Mouse (Mus musculus) lung, embryonic 15.5 days (tissue): ENCODE measurements at regions not wholly inside any gene's neighbourhood (a gene's known extent, or its start where the extent isn't known, plus 50 kb on each side); places are given as distances from the start of the nearest gene placed in this dataset.

Experiments used
- ATAC-seq: fragments of 200-750 bp; cut with Nextera tagmentation; 2 replicates; pipeline ENCODE4 v1.8.0; 2017; ENCODE audit warnings: moderate number of reproducible peaks, borderline replicate concordance; ENCODE audit not compliant: low FRiP score, low TSS enrichment; ENCODE audit errors: extremely low read depth
- H3K27ac ChIP-seq: fragments of 300-500 bp; sonication (generic); 2 replicates; pipeline ENCODE4 v1.5.1; 2015; ENCODE audit warnings: moderate library complexity, mild to moderate bottlenecking, inconsistent platforms
- H3K27me3 ChIP-seq: fragments of 300-500 bp; sonication (generic); 2 replicates; pipeline ENCODE4 v1.6.1; 2015; ENCODE audit warnings: inconsistent platforms
- H3K36me3 ChIP-seq: fragments of 300-500 bp; sonication (generic); 2 replicates; pipeline ENCODE4 v1.6.1; 2015; ENCODE audit warnings: inconsistent platforms
- H3K4me1 ChIP-seq: fragments of 300-500 bp; sonication (generic); 2 replicates; pipeline ENCODE4 v1.6.1; 2015; ENCODE audit warnings: inconsistent platforms
- H3K4me2 ChIP-seq: fragments of 300-500 bp; sonication (generic); 2 replicates; pipeline ENCODE4 v1.6.1; 2015; ENCODE audit warnings: inconsistent platforms, mild to moderate bottlenecking, moderate library complexity
- H3K4me3 ChIP-seq: fragments of 300-500 bp; sonication (generic); 2 replicates; pipeline ENCODE4 v1.5.1; 2015; ENCODE audit warnings: mild to moderate bottlenecking, inconsistent platforms
- H3K9ac ChIP-seq: fragments of 300-500 bp; sonication (generic); 2 replicates; pipeline ENCODE4 v1.6.1; 2015; ENCODE audit warnings: inconsistent platforms
- H3K9me3 ChIP-seq: fragments of 300-500 bp; sonication (generic); 2 replicates; pipeline ENCODE4 v1.6.1; 2016; ENCODE audit warnings: inconsistent platforms
- WGBS: fragments of 180-500 bp; shearing (Covaris S2); methylation state at CpG from one replicate; pipeline ENCODE4 v1.1.7; 2015; 5-methylcytosine and 5-hydroxymethylcytosine counted together

- 56% methylated on average over 21 of the region's 21 CpGs for WGBS
- H3K27ac ChIP-seq, result no peak overlapping the region
- no peaks in the 10 kb centered on the region for H3K9me3 ChIP-seq
- ATAC-seq, result no peak
- no peak overlapping the region for H3K4me3 ChIP-seq
- H3K9ac ChIP-seq, result no peak overlapping the region
- H3K4me2 ChIP-seq, result no peak overlapping the region
- H3K27me3 ChIP-seq, result peaks cover 3% of the 10 kb centered on the region; the same call in 1 of the 2 replicates
- no peaks in the 10 kb centered on the region for H3K36me3 ChIP-seq
- no peaks in the 10 kb centered on the region for H3K4me1 ChIP-seq
Measured at GRCm38 (mm10) chr12:112435295-112436110, 53.7 kb upstream of the A530016L24Rik start.

- H3K4me2 ChIP-seq, result no peak overlapping the region
- 42% methylated on average over 3 of the region's 3 CpGs for WGBS
- H3K9me3 ChIP-seq, result no peaks in the 10 kb centered on the region
- no peak overlapping the region for H3K4me3 ChIP-seq
- ATAC-seq, result no peak
- H3K36me3 ChIP-seq, result no peaks in the 10 kb centered on the region
- H3K27me3 ChIP-seq, result peaks cover 3% of the 10 kb centered on the region; the same call in 1 of the 2 replicates
- no peak overlapping the region for H3K9ac ChIP-seq
- no peak overlapping the region for H3K27ac ChIP-seq
- H3K4me1 ChIP-seq, result no peaks in the 10 kb centered on the region
Measured at GRCm38 (mm10) chr12:112437046-112437445, 52.2 kb upstream of the A530016L24Rik start.

GRCm38 (mm10) chr12:112438206-112438605 lies 51.0 kb upstream of the A530016L24Rik start:
- Histone ChIP-seq H3K4me1 (no peaks in the 10 kb centered on the region), H3K27me3 (peaks cover 3% of the 10 kb centered on the region; the same call in 1 of the 2 replicates), H3K4me3 (no peak overlapping the region), H3K9ac (no peak overlapping the region), H3K4me2 (no peak overlapping the region), H3K36me3 (no peaks in the 10 kb centered on the region), H3K9me3 (no peaks in the 10 kb centered on the region), H3K27ac (no peak overlapping the region)
- ATAC-seq, result no peak
- WGBS, result 73% methylated on average over 8 of the region's 8 CpGs
